Mouse (Mus musculus) heart, postnatal 0 days (tissue): ENCODE measurements around the gene P4ha2.

Experiments
- CTCF ChIP-seq: IDR thresholded peaks from 2 replicates; pipeline ENCODE4 v1.5.1; 2016; ENCODE audit warnings: antibody characterized with exemption, control low read depth, low read depth
- EP300 ChIP-seq: IDR thresholded peaks from 2 replicates; pipeline ENCODE4 v1.6.1; 2016; ENCODE audit warnings: antibody characterized with exemption, low read depth

GRCm38 (mm10) chr11:54141200-54141971 lies 41.5 kb downstream of the P4ha2 start:
- TF ChIP-seq CTCF (no peak), EP300 (no peak)
